Mouse (Mus musculus): Measurements from ENCODE around the gene Gm6040.

Gm6040 gene

GRCm38 (mm10) chr8:20921971-20922370 is at the start of gene Gm6040:
Gene Gm6040 (minus strand): TSS chr8:20922071.
- in situ Hi-C loops (cut with MseI, MboI) = no loop called here

GRCm38 (mm10) chr8:20964531-20964930 is 42.7 kb upstream of the Gm6040 start:
- in situ Hi-C loops (cut with MseI, MboI) = no loop called here

- in situ Hi-C loops (cut with MseI, MboI) = loop anchor here in 1 of 2 experiments (5.0 kb wide), 1 partner anchor 53 kb away; no protein-coding TSS in a partner anchor
These were observed 22.7 kb upstream of the Gm6040 start, which contains the start of gene AY761185 for GRCm38 (mm10) chr8:20944610-20945009. Gene AY761185 (minus strand): TSS chr8:20944710.

- in situ Hi-C loops (cut with MseI, MboI) = no loop called here
These were observed 9.6 kb downstream of the Gm6040 start for GRCm38 (mm10) chr8:20912288-20912687.

GRCm38 (mm10) chr8:20908256-20908655 is 13.6 kb downstream of the Gm6040 start:
- in situ Hi-C loops (cut with MseI, MboI) = no loop called here

- in situ Hi-C loops (cut with MseI, MboI) = no loop called here
These were observed 14.8 kb downstream of the Gm6040 start for GRCm38 (mm10) chr8:20907119-20907518.

- in situ Hi-C loops (cut with MseI, MboI) = no loop called here
These were observed 19.3 kb downstream of the Gm6040 start, which contains the start of gene Gm15056 for GRCm38 (mm10) chr8:20902527-20902926. Gene Gm15056 (minus strand): TSS chr8:20902627.

GRCm38 (mm10) chr8:20892369-20892768 is 29.5 kb downstream of the Gm6040 start, which contains the start of gene Defb33:
Gene Defb33 (plus strand): TSS chr8:20892669.
- in situ Hi-C loops (cut with MseI, MboI) = no loop called here

GRCm38 (mm10) chr8:20874608-20875007 is 47.3 kb downstream of the Gm6040 start:
- in situ Hi-C loops (cut with MseI, MboI) = no loop called here
